Mouse (Mus musculus): ENCODE data around the gene 1700028P14Rik.
"Not testable (repeated sequence)": the region's sequence is repeated elsewhere in the genome, so short reads cannot be mapped to it uniquely, and the experiment has no call there.

The 1700028P14Rik gene

DNA sequence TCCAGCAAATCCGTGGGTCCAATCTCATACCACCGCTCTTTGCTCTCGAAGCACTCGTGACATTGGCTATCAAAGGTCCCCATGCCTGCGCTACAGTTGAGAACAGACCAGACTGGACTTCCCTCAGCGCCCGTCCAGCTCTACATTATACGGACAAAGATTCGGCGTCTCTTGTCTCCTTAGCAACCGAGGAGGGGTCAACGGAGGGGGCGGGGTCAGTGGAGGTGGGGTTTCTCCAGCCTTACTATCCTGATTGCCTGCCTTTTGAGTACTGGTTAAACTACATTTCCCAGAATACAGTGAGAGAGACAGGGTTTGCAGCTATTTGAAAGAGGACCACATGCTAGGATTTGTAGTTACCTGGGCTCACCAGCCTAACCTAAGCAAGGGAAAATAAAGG, at the start of gene 1700028P14Rik:
TSS of gene 1700028P14Rik (minus strand) at position 169 of the 400 bp plus-strand sequence.
- DNase-seq = peak; percentile 29

DNA sequence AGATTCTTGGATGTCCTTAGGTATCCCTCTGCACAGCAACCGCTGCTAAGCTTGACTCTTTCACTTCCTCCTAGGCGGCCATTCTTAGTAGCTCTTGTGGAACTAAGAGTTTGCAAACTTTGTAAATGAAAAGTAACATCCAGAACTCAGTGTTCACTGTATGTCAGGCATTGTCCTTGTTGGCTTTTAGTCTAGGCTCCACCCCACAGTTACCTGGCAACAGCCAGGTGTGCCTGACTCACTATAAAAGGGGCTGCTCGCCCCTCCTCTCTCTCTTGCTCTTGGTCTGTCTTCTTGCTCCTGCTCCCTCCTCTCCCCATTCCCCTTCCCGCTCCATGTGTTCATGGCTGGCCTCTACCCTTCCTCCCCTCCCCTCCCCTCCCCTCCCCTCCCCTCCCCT, 46.5 kb upstream of the 1700028P14Rik start:
- no peak for DNase-seq

DNA sequence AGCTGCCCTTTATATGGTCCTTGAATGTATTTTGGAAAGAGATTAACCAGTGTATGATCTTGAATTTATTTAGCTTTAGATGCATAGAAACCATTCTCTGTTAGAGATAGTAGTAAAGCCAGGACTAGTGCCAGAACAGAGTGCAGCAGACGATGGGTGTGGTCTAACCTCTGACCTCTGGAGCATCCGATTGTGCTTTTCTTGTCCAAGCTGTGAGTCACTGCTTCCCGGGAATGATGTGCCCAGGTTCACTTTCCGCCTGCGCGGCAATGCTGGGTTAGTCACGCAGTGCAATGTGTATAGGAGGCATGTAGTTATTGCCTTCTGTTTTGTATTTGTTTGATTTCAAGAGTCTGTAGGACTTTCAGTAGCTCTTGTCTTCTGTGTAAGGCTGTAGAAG, 45.8 kb upstream of the 1700028P14Rik start:
- no peak for DNase-seq

DNA sequence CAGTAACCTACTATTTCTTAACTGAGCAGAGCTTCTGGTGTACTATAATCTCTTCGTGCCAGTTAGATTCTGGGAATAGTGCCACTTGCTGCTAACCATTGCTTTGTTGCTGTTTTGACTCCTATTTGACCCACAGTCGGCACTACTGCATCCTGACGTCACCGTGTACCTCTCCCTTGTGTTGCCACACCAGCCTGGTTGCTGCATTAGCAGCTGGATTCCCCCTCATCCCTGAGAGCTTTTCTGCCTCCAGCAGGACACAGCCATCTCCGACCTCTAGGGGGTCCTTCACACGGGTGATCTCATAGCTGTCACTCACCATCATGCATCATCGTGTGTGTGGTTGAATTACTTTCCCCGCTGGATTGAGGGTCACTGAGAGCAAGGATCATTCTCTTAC, 45.2 kb upstream of the 1700028P14Rik start:
- no peak for DNase-seq

DNA sequence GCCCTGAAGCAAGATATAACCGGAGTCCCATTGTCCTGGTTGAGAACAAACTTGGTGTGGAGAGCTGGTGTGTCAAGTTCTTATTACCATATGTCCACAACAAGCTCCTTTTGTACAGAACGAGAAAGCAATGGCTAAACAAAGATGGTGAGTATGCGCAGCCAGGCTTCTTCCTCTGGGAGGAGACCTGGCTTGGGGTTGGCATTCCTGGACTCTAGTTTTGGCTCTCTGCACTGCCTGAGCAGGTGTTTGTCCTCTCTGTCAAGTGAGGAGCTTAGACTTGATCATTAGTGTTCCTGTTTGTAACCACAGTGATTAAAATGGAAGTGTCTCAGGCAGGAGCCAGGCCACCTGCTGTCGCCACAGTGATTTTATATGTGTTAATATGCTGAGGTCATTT, 41.7 kb upstream of the 1700028P14Rik start:
- no peak for DNase-seq

DNA sequence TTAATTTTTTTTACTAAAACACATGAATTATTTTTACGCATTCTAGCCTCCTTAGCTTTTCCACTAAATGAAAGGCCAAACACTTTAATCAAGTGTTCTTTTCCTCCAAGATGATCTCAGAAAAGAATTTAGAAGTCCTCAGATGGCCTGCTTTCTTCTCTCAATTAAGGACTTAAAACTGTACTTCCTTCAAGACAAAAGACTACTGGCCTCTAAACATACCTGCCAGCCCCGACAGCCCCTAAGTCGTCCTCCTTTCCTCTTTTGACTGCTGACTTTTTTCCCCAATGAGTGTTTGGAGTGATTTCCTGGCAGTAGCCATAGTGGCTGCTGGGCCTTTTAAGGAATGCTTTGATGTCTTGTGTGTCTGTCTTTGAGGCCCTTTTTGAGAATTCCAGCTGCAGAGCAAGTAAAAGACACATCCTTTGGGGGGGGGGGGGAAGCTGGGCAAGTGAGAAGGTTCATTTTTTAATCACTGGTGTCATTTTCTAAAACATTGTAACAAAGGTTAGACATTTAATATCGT, 35.9 kb upstream of the 1700028P14Rik start:
- DNase-seq = peak; percentile 8

DNA sequence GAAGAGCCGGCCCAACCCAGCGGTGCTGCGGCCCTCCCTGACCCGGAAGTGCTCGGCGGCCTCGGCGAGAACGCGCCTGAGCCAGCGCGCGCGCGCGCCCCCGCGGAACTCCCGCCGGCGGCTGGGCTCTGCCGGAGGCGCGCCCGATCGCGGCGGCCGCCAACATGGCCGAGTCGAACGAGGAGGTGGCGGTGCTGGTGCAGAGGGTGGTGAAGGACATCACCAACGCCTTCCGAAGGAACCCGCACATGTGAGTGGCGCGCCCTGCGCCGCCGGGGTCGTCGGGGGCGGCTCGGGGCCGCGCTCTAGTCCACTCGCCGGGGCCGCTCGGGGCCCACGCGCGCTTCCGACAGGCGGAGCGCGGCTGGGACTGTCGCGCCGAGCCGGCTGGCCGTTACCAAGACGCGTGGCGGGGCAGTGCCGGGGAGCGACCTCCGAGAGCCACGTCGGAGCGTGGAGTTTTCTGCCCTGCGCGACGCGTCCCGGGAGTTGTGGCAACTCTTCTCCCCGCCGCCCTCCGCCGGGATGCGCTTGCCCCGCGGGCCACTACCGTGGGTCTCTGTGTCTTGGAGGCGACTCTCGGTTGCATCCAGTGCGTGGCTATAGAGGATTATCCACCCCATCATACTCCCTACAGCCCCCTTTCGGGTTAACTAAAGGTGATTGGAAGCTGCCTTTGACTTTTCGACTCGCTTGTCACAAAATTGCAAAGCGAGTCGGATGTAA, 34.8 kb upstream of the 1700028P14Rik start, which contains the start of gene Ptar1:
TSS of gene Ptar1 (plus strand) at position 134 of the 726 bp plus-strand sequence.
- peak; percentile 90 for DNase-seq

DNA sequence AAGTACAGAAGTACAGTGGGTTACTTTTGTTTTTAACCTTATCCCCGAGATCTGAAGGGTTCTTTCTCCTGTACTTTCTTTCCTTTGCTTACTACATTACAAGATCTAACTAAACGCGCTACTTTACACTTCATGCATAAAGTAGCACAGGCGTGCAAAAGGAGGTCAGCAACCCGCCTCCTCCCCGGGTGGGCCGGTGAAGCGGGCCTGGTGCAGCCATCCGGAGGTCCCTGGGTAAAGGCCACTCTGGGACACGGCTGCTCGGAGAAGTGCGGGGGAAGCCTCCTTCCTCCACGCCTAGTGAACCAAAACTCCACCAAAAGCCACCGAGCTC, 34.3 kb upstream of the 1700028P14Rik start:
- DNase-seq = no peak

DNA sequence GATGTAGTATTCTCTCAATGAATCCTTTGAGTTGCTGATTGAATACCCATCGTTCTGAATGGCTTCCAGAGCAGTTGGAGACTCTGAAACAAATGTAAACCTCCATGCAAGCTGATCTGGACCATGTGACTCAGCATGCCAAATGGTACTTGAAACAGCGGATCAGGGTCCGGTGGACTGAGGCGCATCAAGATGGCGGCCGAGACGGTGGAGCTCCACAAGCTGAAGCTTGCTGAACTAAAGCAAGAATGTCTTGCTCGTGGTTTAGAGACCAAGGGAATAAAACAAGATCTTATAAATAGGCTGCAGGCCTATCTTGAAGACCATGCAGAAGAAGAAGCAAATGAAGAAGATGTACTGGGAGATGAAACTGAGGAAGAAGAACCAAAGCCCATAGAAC, 23.0 kb upstream of the 1700028P14Rik start:
- DNase-seq = not testable (repeated sequence)

DNA sequence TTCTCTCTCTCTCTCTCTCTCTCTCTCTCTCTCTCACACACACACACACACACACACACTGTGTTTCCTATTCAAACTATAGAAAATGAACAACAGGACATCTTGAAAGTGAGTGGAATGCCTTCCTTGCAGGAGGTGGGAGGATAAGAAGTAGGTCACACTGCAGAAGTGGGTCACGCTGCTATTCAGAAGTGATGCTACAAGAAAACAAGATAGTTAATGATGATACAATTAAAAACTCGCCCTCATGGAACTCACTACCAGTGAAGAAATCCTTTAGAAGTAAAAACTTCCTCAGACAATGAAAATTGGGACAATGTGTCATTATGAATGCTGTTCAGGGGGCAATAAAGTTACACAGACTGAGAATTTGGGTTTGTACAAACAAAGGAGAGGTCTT, 20.4 kb upstream of the 1700028P14Rik start:
- DNase-seq = no peak

DNA sequence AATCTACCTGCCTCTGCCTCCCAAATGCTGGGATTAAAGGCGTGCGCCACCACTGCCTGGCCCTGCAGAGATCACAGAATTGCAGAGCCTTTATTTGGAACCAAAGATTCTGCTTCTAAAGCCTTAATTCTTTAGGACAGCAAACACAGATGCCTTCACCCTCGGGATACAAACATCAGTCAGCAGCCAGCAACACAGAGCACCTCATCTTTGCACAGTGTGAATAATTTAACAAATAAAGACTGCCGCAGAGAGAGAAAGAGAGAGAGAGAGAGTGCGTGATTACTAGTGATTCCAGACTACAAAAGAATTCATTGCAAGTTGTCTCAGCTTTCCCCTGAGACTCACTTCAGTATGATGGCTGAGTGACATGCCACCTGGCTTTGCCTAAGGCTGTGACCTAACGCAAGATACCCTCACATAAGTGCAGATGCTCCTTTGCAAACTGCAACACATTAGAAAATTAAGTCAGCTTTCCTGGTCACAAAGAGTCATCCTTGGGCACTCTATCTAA, 15.6 kb upstream of the 1700028P14Rik start:
- no peak for DNase-seq

DNA sequence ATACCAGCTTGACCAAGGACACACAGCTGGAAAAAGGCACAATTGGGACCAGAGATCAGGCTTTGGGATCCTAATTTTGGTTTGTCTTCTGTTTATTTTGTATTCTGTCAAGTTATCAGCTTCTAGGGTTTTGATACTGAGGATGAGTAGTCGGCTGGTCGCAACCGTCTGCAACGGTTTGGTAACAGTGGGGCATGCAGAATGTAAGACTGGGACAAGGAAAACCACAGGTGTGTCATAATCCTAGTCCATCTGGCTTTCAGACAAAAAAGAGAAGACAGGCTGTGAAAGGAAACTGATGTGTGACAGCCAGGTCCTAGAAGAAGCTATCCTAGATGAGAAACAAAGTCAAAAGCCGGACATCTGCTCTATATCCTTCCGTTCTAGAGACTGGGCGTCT, 11.5 kb upstream of the 1700028P14Rik start:
- no peak for DNase-seq

DNA sequence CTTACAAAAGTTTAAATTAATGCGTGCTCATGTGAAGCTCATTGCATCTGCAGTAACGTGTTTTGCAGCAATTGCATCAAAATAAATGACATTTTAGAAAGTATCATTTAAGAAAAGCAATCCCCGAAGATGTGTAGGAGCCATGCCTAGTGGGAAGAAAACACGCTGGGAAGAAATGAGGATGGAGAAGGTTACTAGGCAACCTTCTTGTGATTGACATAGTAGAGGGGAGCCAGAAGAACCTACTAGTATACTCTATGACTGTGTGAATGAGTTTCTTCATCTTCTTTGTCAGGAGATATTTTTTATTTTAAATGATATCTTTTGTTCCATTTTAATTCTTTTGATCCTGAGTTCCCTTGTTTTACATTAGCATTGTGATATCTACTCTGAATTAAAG, 5.7 kb upstream of the 1700028P14Rik start:
- no peak for DNase-seq

DNA sequence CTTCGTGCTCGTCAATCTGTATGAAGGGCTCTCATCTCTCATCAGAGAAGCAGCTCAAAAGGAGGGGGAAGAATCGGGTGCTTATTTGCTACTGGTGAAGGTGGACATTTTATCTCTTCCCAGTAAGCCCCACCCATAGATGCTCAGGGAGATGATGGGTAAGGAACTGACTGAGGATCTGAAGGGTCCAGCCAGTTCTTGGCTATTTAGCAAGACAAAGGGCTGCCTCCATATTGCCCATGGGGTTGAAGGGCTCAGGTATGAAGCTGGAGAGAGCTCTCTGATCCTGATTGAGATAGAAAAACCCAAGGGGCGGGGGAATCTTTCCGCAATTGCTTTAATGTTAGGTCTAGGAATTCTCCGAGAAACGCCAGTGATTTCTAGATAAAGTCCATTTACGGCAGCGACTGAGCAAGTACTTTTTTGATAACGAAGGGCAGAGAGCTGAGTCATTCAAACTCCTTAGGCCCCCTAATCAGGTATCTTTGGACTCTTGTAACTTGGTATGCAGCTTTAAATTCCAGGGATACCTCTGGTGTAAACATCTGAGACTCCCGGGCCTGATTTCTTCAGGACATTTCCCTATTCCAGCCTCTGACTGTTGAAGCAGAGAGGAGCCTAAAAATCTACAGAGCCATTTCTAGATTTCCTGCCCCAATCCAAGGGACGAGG, 4.8 kb upstream of the 1700028P14Rik start:
- no peak for DNase-seq

DNA sequence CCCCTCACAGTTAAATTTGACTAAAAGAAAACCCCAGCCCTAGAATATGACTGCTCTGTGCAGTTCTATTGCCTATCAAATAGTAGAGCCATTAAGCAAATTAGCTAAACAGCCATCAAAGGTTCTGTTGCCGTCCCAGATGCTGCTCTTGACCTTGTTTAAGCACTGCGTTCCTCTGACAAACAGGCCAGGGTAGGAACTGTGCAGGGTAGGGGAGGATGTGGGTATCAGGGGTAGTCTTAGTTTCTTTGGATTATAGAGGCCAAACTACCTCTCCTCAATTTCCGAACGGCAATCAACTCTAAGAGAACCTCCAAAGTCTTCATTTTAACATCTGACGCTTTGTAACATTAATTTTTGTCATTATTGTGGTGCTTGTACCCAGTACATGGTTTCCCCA, 542 bp upstream of the 1700028P14Rik start:
- DNase-seq = no peak

DNA sequence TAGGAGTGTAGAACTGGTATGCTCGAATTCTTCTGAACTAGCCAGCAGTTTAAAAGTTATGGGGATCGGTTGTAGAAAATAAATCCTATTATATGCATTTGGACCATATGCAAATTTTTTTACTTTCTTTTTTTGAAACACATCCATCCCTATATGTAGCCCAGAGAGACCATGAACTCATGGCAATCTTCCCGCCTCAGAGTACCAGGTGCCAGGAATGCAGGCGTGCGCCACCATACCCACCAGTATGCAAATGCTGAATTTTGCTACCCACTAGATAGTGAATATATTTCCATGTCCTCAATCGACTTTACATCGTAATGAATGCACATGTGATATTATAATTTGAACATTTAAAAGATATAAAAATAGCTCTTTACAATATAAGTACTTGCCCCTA, 5.3 kb downstream of the 1700028P14Rik start:
- peak; percentile 25 for DNase-seq

DNA sequence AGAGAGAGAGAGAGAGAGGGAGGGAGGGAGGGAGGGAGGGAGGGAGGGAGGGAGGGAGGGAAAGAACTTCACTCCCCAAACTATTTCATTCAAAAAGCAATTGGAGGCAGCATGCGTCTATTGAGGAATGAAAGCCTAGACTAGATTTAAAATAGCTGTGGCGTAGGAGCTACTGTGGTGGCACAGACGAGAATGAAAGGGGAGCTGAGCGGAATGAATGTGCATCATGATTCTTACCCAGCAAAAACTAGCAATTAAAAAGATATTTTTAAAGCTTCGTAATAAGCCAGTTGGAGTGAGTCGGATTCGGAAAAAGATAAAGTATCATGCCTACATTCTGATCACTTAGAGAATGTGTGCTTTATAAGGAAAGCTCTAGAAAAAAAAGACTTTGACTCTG, 7.3 kb downstream of the 1700028P14Rik start:
- DNase-seq = peak; percentile 59

DNA sequence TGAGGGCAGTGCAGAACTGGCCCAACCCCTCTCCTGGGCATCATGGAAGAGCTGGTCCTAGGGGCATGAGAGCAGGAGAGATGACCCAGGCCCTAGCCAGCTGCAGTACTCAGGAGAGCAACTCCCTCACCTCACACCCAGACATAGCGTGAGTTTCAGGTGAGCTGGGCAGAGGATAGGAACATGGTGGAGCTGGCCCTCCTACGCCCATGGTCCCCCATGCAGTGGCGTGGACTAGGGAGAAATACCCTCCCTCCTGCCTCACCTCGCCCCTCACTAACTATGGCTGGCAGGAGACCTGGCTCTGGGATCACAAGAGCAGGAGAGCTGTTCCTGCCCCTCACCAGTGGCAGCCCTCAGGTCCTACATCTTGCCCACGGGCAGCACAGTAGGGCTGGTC, 8.8 kb downstream of the 1700028P14Rik start:
- DNase-seq = no peak

DNA sequence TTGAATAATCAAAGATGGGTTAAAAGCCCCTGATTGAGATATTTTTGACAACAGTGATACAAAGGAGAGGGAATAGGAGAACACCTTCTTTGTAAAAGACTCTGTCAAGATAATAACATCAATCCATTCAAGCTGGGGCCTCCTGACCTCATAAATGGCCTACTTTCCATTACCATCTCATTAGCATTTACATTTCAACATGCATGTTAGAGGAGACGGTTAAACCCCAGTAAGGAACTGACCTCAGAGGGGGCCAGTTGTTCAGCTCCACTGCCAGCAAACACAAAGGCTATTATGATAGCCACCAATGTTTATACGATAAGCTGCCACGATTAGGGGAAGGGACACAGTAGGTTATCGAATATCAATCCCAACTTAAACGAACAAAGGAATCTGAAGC, 15.8 kb downstream of the 1700028P14Rik start:
- no peak for DNase-seq

DNA sequence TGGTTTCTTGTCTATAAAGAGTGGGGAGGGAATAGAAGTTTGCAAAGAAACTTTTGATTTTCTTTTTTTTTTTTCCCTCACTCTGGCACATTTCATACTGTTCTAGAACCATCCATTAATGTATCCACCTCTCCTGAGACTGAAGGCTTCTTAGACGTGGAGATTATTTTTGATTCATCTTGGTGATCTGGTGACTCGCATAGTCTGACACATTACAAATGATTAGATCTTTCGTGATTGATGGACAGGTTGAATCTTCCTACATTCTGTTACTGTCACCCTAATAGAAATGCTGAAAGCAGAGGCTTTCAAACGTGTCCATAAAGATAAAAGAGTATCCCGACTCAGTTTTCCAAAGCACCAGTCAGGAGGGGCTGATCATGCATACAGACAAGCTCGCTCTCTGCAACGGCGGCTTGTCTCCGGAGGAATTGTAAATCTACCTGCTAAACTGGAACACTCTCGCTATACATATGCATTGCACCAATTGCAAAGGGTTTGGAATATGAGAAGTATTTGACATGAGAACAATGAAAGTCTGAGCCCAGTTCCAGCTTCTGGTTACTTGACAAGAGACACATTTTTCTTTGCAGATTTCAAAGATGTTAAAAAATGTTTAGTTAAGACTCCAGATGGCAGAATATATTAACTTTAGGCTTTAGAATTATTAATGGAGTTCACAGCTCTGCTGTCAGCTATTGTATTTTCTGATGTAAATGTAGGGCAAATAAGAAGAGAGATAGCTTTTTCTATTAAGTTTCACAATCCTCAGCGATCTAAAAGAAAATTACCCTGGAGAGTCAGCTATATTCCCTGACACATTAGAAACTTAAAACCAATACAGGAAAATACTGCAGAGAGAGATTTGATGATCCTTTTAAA, 20.8 kb downstream of the 1700028P14Rik start:
- no peak for DNase-seq

DNA sequence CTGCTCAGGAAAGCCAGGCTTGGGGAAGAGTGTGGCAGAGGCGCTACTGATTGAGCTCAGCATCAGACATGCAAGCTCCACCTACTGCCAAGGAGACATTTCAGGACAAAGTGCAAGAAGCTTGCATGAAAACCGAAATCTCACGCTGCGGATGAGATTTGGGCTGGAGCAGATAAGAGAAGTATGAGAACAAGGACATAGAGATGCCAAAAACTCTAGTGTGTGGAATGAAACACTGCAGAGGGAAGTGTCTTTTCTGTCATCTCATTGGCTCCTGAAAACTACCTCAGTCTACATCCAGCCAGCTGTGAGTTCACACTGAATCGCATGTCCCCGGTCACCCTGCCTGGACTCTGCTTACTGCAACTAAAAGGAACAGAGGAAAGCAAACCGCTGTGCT, 38.3 kb downstream of the 1700028P14Rik start:
- no peak for DNase-seq

DNA sequence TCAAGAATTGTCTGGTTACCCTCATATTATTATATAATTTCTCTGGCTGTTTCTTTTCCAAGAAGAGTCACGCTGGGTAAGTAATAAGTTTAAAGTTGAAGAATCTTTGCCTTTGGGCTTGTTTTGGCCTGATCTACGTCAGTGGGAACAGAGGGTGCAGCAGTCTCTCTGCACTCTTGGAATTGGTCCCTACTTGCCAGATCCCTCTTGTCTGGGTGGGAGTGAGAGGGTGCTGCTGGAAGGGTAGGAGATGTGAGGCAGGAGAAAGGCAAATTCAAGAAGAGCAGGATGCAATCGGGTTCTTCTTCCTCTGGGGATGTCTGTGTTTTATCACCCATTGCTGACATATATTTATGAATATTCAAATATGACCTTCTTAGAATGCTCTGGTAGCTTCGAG, 42.9 kb downstream of the 1700028P14Rik start:
- peak; percentile 43 for DNase-seq

DNA sequence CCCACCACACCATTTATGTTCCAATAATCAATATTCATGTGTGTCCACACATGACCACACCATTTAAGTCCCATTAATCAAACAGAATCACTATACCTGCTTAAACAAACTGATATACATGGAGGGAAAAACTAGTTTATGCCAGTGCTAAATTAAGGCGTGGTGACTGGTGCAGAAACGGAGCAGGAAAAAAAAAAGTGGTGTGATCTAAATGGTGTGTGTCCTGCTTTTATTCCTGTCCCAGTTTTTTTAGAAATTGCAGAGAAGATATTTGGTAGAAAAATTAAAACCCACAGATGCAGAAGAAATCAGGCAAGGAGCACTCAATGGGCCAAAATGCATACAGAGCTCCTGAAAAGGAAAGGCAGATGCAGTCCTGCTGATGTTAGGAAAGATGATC, 44.7 kb downstream of the 1700028P14Rik start:
- no peak for DNase-seq

Data from right cerebral cortex, adult 18-20 months (tissue).